Mouse (Mus musculus) MEL (cell line): ENCODE measurements around the gene Tdrkh. TPM values are rescaled to one million over a fixed set of nuclear protein-coding genes. Genes with fewer than 3 reads are reported as not detected.

Source experiments
- DNase-seq: peaks from one replicate; pipeline ENCODE4 v3.0.0; 2011; ENCODE audit warnings: low read depth, low spot score
- H3K27ac ChIP-seq: 2 replicates; pipeline ENCODE4 v1.5.1; 2012; ENCODE audit warnings: low read depth, mild to moderate bottlenecking, control low read depth, low read length, moderate library complexity; ENCODE audit not compliant: control insufficient read depth
- H3K27me3 ChIP-seq, 2 experiments: fragments of 150-350 bp in 1 of 2; sonication (generic) in 1 of 2; 2 replicates each; pipeline ENCODE4 v1.6.1; 2012; ENCODE audit warnings: low read length in 2 of 2, mild to moderate bottlenecking in 2 of 2, improper control_type of control experiment in 1 of 2, moderate library complexity in 1 of 2; ENCODE audit not compliant: insufficient read depth in 2 of 2, control insufficient read depth in 1 of 2
- H3K36me3 ChIP-seq, 2 experiments: 2 replicates each; pipeline ENCODE4 v1.6.1; 2012 to 2014; ENCODE audit warnings: low read length in 2 of 2, improper control_type of control experiment in 1 of 2, inconsistent platforms in 1 of 2, mild to moderate bottlenecking in 1 of 2; ENCODE audit not compliant: insufficient read depth in 2 of 2, control insufficient read depth in 1 of 2
- H3K4me1 ChIP-seq, 2 experiments: fragments of 150-350 bp in 1 of 2; sonication (generic) in 1 of 2; 2 replicates each; pipeline ENCODE4 v1.6.1; 2012; ENCODE audit warnings: low read length in 2 of 2, improper control_type of control experiment in 1 of 2, mild to moderate bottlenecking in 1 of 2; ENCODE audit not compliant: insufficient read depth in 2 of 2, control insufficient read depth in 1 of 2
- H3K4me3 ChIP-seq, 2 experiments: fragments of 150-350 bp in 1 of 2; sonication (generic) in 1 of 2; 2 replicates each; pipeline ENCODE4 v1.5.1; 2012; ENCODE audit warnings: low read depth in 2 of 2, low read length in 2 of 2, mild to moderate bottlenecking in 2 of 2, moderate library complexity in 2 of 2, control low read depth in 1 of 2, improper control_type of control experiment in 1 of 2; ENCODE audit not compliant: control insufficient read depth in 1 of 2, insufficient read depth in 1 of 2
- H3K79me2 ChIP-seq: 2 replicates; pipeline ENCODE4 v1.6.1; 2012; ENCODE audit warnings: mild to moderate bottlenecking, low read length, moderate library complexity; ENCODE audit not compliant: control insufficient read depth, poor library complexity, insufficient read depth
- H3K9ac ChIP-seq: 2 replicates; pipeline ENCODE4 v1.6.1; 2012; ENCODE audit warnings: low read depth, mild to moderate bottlenecking, control low read depth, low read length, moderate library complexity; ENCODE audit not compliant: control insufficient read depth, poor library complexity, severe bottlenecking
- H3K9me3 ChIP-seq: fragments of 150-350 bp; sonication (generic); replicated peaks from 2 replicates; pipeline ENCODE4 v1.6.1; 2012; ENCODE audit warnings: mild to moderate bottlenecking, low read length, improper control_type of control experiment, moderate library complexity; ENCODE audit not compliant: insufficient read depth
- BHLHE40 ChIP-seq: IDR thresholded peaks from 2 replicates; pipeline ENCODE4 v1.6.1; 2012; ENCODE audit warnings: low read depth, mild to moderate bottlenecking, inconsistent platforms, low read length, improper control_type of control experiment, borderline replicate concordance
- CHD1 ChIP-seq: IDR thresholded peaks from 2 replicates; pipeline ENCODE4 v1.6.1; 2012; ENCODE audit warnings: low read depth, mild to moderate bottlenecking, inconsistent platforms, low read length, improper control_type of control experiment
- CHD2 ChIP-seq: IDR thresholded peaks from 2 replicates; pipeline ENCODE4 v1.6.1; 2011; ENCODE audit warnings: low read length, improper control_type of control experiment
- ELF1 ChIP-seq: IDR thresholded peaks from 2 replicates; pipeline ENCODE4 v1.6.1; 2014; ENCODE audit warnings: low read depth, mild to moderate bottlenecking, inconsistent platforms, low read length, improper control_type of control experiment, moderate library complexity
- EP300 ChIP-seq, 2 experiments: IDR thresholded peaks; 2 replicates each; pipeline ENCODE4 v1.6.1; 2011; ENCODE audit warnings: improper control_type of control experiment in 2 of 2, low read length in 2 of 2, low read depth in 1 of 2, mild to moderate bottlenecking in 1 of 2
- HCFC1 ChIP-seq: IDR thresholded peaks from 2 replicates; pipeline ENCODE4 v1.6.1; 2012; ENCODE audit warnings: low read depth, mild to moderate bottlenecking, inconsistent platforms, low read length, improper control_type of control experiment, moderate library complexity
- KAT2A ChIP-seq: conservative IDR thresholded peaks from 2 replicates; pipeline ENCODE4 v1.6.1; 2012; ENCODE audit warnings: low read depth, low read length, improper control_type of control experiment, inconsistent platforms
- MAFK ChIP-seq: IDR thresholded peaks from 2 replicates; pipeline ENCODE4 v1.6.1; 2011; ENCODE audit warnings: low read depth, mild to moderate bottlenecking, low read length, improper control_type of control experiment, borderline replicate concordance
- MAX ChIP-seq: IDR thresholded peaks from 2 replicates; pipeline ENCODE4 v1.6.1; 2011; ENCODE audit warnings: low read length, improper control_type of control experiment
- MAZ ChIP-seq: IDR thresholded peaks from 2 replicates; pipeline ENCODE4 v1.6.1; 2012; ENCODE audit warnings: low read depth, mild to moderate bottlenecking, inconsistent platforms, low read length, improper control_type of control experiment
- MEF2A ChIP-seq: IDR thresholded peaks from 2 replicates; pipeline ENCODE4 v1.6.1; 2014; ENCODE audit warnings: low read depth, mild to moderate bottlenecking, inconsistent platforms, low read length, improper control_type of control experiment; ENCODE audit not compliant: poor library complexity, insufficient replicate concordance, severe bottlenecking; ENCODE audit errors: extremely low read depth
- MXI1 ChIP-seq: IDR thresholded peaks from 2 replicates; pipeline ENCODE4 v1.6.1; 2011; ENCODE audit warnings: mild to moderate bottlenecking, low read depth, low read length, improper control_type of control experiment
- MYB ChIP-seq: IDR thresholded peaks from 2 replicates; pipeline ENCODE4 v1.6.1; 2011; ENCODE audit warnings: mild to moderate bottlenecking, low read depth, low read length, improper control_type of control experiment
- MYC ChIP-seq: IDR thresholded peaks from 2 replicates; pipeline ENCODE4 v1.6.1; 2011; ENCODE audit warnings: low read depth, mild to moderate bottlenecking, low read length, improper control_type of control experiment, moderate library complexity
- NRF1 ChIP-seq: IDR thresholded peaks from 2 replicates; pipeline ENCODE4 v1.6.1; 2014; ENCODE audit warnings: low read depth, mild to moderate bottlenecking, inconsistent platforms, low read length, improper control_type of control experiment, moderate library complexity; ENCODE audit not compliant: poor library complexity, insufficient read depth, severe bottlenecking
- POLR2A ChIP-seq, 2 experiments: IDR thresholded peaks; 2 replicates each; pipeline ENCODE4 v1.6.1; 2011 to 2012; ENCODE audit warnings: low read length in 2 of 2, mild to moderate bottlenecking in 2 of 2, control low read depth in 1 of 2, improper control_type of control experiment in 1 of 2, low read depth in 1 of 2, moderate library complexity in 1 of 2; ENCODE audit not compliant: control insufficient read depth in 1 of 2, insufficient read depth in 1 of 2, poor library complexity in 1 of 2
- POLR2AphosphoS2 ChIP-seq: IDR thresholded peaks from 2 replicates; pipeline ENCODE4 v1.6.1; 2011; ENCODE audit warnings: low read length, improper control_type of control experiment
- RAD21 ChIP-seq: IDR thresholded peaks from 2 replicates; pipeline ENCODE4 v1.6.1; 2011; ENCODE audit warnings: mild to moderate bottlenecking, low read depth, low read length, improper control_type of control experiment
- SIN3A ChIP-seq: IDR thresholded peaks from 2 replicates; pipeline ENCODE4 v1.6.1; 2012; ENCODE audit warnings: low read length, improper control_type of control experiment, inconsistent platforms
- TAL1 ChIP-seq: IDR thresholded peaks from 2 replicates; pipeline ENCODE4 v1.6.1; 2012; ENCODE audit warnings: mild to moderate bottlenecking, inconsistent platforms, low read length, moderate library complexity, mixed read lengths
- TCF12 ChIP-seq: IDR thresholded peaks from 2 replicates; pipeline ENCODE4 v1.6.1; 2014; ENCODE audit warnings: low read depth, mild to moderate bottlenecking, inconsistent platforms, low read length, improper control_type of control experiment, moderate library complexity
- USF1 ChIP-seq: IDR thresholded peaks from 2 replicates; pipeline ENCODE4 v1.6.1; 2014; ENCODE audit warnings: low read depth, mild to moderate bottlenecking, inconsistent platforms, low read length, improper control_type of control experiment, moderate library complexity
- USF2 ChIP-seq, 2 experiments: IDR thresholded peaks; 2 replicates each; pipeline ENCODE4 v1.6.1; 2011 to 2012; ENCODE audit warnings: improper control_type of control experiment in 2 of 2, low read length in 2 of 2, borderline replicate concordance in 1 of 2, inconsistent platforms in 1 of 2, low read depth in 1 of 2, mild to moderate bottlenecking in 1 of 2; ENCODE audit not compliant: insufficient read depth in 1 of 2
- ZC3H11A ChIP-seq: IDR thresholded peaks from 2 replicates; pipeline ENCODE4 v1.6.1; 2012; ENCODE audit warnings: low read depth, mild to moderate bottlenecking, inconsistent platforms, low read length, improper control_type of control experiment
- polyA plus RNA-seq, 2 experiments: library from polyadenylated mRNA; stranded (reverse) in 1 of 2; unstranded in 1 of 2; fragments of >175 nt in 1 of 2; fragments of >200 nt in 1 of 2; gene quantifications; 2 replicates each; pipeline versions ENCODE4 v1.2.1 to v1.2.4; 2012; ENCODE audit warnings: low replicate concordance in 2 of 2, low read depth in 1 of 2; ENCODE audit not compliant: insufficient read length in 2 of 2, insufficient read depth in 1 of 2, missing spikeins in 1 of 2
- total RNA-seq: library from RNA; depleted of rRNA; stranded (reverse); fragments of 300-350 nt; gene quantifications from 2 replicates; pipeline ENCODE4 v1.2.3, GENCODE M21; 2012

Tdrkh gene
- total and polyA plus RNA-seq, 3 experiments, result not detected

GRCm38 (mm10) chr3:94443597-94443964 is 30.5 kb downstream of the Tdrkh start, which contains the start of gene Oaz3:
TSS of gene Oaz3 (minus strand) at chr3:94443915.
- TF ChIP-seq MYC (0 out of 2 replicates have a peak, but pooled peaks have one; percentile 6), MEF2A (no peak)
- peaks cover 13% of the 10 kb centered on the region for H3K79me2 ChIP-seq
- peak within 1 kb of the TSS; percentile 46 for H3K27ac ChIP-seq
- no peak for DNase-seq
- peaks cover 0 to 8% of the 10 kb centered on the region in 2 experiments; a peak in 2 of 4 replicates for H3K4me1 ChIP-seq
- H3K9ac ChIP-seq, result peak within 1 kb of the TSS; percentile 84
- H3K4me3 ChIP-seq, result peak within 1 kb of the TSS; percentile 76 to 93
- H3K36me3 ChIP-seq, result peaks cover 11 to 18% of the 10 kb centered on the region in 2 experiments
- H3K9me3 ChIP-seq, result no peaks in the 10 kb centered on the region
- peaks cover 1 to 5% of the 10 kb centered on the region in 2 experiments; a peak in 2 of 4 replicates for H3K27me3 ChIP-seq

GRCm38 (mm10) chr3:94449377-94449776 is 36.3 kb downstream of the Tdrkh start:
- no peak overlapping the region for H3K27ac ChIP-seq
- DNase-seq, result no peak
- H3K4me3 ChIP-seq, result no peak overlapping the region
- no peaks in the 10 kb centered on the region for H3K9me3 ChIP-seq
- peaks cover 1% of the 10 kb centered on the region; the same call in 1 of the 2 replicates for H3K79me2 ChIP-seq
- H3K27me3 ChIP-seq, result no peaks in the 10 kb centered on the region
- TF ChIP-seq RAD21 (no peak), ELF1 (no peak), MAZ (no peak), TAL1 (no peak), HCFC1 (no peak), POLR2A (IDR thresholded peaks at IDR 0.05; ENCODE audit: control insufficient read depth in 1 of 2, insufficient read depth in 1 of 2, low read depth in 1 of 2, low read length in 2 of 2, poor library complexity in 1 of 2) (0 out of 4 replicates have a peak, but pooled peaks of 1 of the 2 experiments have one; percentile 27), NRF1 (no peak)
- peaks cover 4 to 21% of the 10 kb centered on the region in 2 experiments for H3K36me3 ChIP-seq
- peaks cover 0 to 3% of the 10 kb centered on the region in 2 experiments; a peak in 2 of 4 replicates for H3K4me1 ChIP-seq
- no peak overlapping the region for H3K9ac ChIP-seq

- Histone ChIP-seq H3K4me3 (peak overlapping the region; percentile 36 to 44), H3K79me2 (no peaks in the 10 kb centered on the region), H3K9ac (peak overlapping the region; percentile 35; the same call in 1 of the 2 replicates)
- no peak for TF ChIP-seq MYB
- no peak for TF ChIP-seq USF2 (IDR thresholded peaks at IDR 0.05; ENCODE audit: borderline replicate concordance in 1 of 2, insufficient read depth in 1 of 2, low read depth in 1 of 2, low read length in 2 of 2)
- TF ChIP-seq KAT2A, result no peak
- 0 out of 2 replicates have a peak, but pooled peaks have one; percentile 10 for TF ChIP-seq NRF1
- TF ChIP-seq TAL1, result no peak
- peak; percentile 89 for TF ChIP-seq SIN3A
- peak; percentile 99 for TF ChIP-seq ZC3H11A
- TF ChIP-seq CHD2, result no peak
- TF ChIP-seq MAFK, result no peak
- peak in 1 of 2 experiments; percentile 42; a peak in 1 of 4 replicates for TF ChIP-seq EP300 (IDR thresholded peaks at IDR 0.05; ENCODE audit: low read depth in 1 of 2, low read length in 2 of 2)
- TF ChIP-seq MXI1, result peak; percentile 66; the same call in 1 of the 2 replicates
- TF ChIP-seq BHLHE40, result peak; percentile 69
- TF ChIP-seq CHD1, result no peak
- TF ChIP-seq POLR2AphosphoS2, result no peak
- peak; percentile 67 for TF ChIP-seq HCFC1
- no peak; the same call in none of the 2 replicates for TF ChIP-seq RAD21
- peak; percentile 37; the same call in 1 of the 2 replicates for TF ChIP-seq TCF12
- no peak for TF ChIP-seq USF1
- 0 out of 2 replicates have a peak, but pooled peaks have one; percentile 9 for TF ChIP-seq MAX
Measured at GRCm38 (mm10) chr3:94456529-94457000, 43.5 kb downstream of the Tdrkh start.

More at GRCm38 (mm10) chr3:94456529-94457000, 43.5 kb downstream of the Tdrkh start:
- H3K36me3 ChIP-seq, result peaks cover 0 to 3% of the 10 kb centered on the region in 2 experiments; a peak in 1 of 4 replicates
- no peaks in the 10 kb centered on the region for H3K9me3 ChIP-seq
- no peaks in the 10 kb centered on the region for H3K27me3 ChIP-seq
- H3K27ac ChIP-seq, result no peak overlapping the region
- H3K4me1 ChIP-seq, result 0 out of 4 replicates have a peak, but pooled peaks cover 0 to 2% of the 10 kb centered on the region in 2 experiments
- DNase-seq, result peak; percentile 97
